Mouse (Mus musculus): Measurements from ENCODE around the gene Apoc3. TPM values are rescaled to one million over a fixed set of nuclear protein-coding genes. Genes with fewer than 3 reads are reported as not detected.
A peak's percentile ranks its signal among the peaks of the same experiment; 100 is the strongest.

Gene Apoc3
- polyA plus RNA-seq, 1 experiment from 2014 or later = not detected

DNA sequence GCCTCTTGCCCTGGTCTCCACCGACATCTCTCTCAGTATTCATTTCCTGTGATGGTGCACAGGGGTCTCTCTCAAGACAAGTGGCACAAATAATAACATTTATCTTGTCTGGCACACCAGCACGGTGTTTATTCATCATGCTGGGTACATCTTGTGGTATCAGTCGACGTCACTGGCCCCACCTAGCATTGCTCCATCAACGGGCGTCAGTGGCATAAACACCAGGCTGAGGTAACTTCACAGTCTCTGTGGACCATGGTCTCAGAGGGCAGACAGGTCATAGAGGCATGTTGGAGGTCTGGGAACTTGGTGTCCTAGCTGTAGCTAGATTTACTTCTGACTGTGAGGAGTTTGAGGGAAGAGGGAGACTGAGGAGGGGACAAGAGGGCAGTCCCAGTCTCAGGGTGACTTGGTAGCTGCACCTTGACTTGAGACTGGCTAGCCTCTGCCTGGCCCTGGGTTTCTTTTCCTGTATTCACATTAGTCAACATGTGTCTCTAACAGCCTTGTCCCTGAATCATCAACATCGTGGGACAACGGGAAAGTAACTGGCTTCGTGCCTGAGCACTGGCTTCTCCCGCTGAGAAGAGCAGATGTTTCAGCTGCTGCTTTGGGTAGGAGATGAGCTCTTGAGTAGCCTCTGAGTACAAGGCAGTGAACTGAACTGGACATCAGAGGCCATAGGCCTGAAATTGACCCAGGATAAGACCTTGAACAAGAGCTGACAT is 21.4 kb upstream of the Apoc3 start:
- Histone ChIP-seq H3K9ac (no peak overlapping the region), H3K4me2 (replicated peaks) (no peak overlapping the region), H3K4me3 (no peak overlapping the region), H3K27me3 (peaks cover 4% of the 10 kb centered on the region; the same call in 1 of the 2 replicates), H3K27ac (no peak overlapping the region), H3K9me3 (no peaks in the 10 kb centered on the region), H3K36me3 (no peaks in the 10 kb centered on the region), H3K4me1 (no peaks in the 10 kb centered on the region)
- ATAC-seq (ENCODE audit: insufficient number of reproducible peaks, insufficient read depth, low FRiP score, low TSS enrichment) = no peak
- WGBS = 88% methylated on average over 10 of the region's 10 CpGs

DNA sequence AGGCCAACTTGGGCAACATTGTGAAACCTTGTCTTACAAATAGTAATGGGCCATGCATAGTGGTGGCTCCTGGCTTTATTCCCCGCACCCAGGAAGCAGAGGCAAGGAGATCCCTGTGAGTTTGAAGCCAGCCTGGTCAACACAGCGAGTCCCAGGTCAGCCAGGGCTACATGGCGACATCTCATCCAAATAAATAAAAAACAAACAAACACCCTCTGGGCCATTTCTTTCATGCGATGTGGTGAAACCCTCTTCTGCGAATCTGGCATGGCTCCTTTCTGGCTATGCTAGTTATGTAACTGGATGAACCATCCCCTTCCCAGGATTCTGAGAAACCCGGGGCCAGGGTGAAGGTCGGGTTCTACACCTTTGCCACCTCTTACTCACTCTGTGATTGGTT is 20.7 kb upstream of the Apoc3 start:
- no peak overlapping the region for H3K9ac ChIP-seq
- H3K27ac ChIP-seq = no peak overlapping the region
- 82% methylated on average over 7 of the region's 7 CpGs for WGBS

DNA sequence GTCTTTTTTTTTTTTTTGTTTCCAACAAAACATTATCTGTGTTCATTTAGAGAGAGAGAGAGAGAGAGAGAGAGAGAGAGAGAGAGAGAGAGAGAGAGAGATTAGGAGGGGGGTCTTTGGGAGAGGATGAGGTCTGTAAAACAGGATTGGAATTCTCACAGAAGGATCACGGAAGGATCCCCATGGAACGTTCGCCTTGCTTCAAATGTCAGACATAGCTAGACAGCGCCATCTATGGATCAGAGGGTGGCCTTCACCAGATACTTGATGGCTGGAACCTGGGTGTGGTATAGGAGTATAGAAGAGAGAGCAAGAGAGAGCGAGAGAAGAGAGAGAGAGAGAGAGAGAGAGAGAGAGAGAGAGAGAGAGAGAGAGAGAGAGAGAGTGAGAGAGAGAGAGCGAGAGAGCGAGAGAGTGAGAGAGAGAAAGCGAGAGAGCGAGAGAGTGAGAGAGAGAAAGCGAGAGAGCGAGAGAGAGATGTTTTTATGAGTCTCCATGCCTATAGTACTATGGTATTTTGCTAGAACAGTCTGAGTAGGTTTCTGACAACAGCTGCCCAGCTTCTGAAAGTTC is 11.4 kb upstream of the Apoc3 start:
- H3K27ac ChIP-seq = no peak overlapping the region
- H3K4me2 ChIP-seq (replicated peaks) = no peak overlapping the region
- WGBS = 25% methylated on average over 11 of the region's 11 CpGs
- ATAC-seq (ENCODE audit: insufficient number of reproducible peaks, insufficient read depth, low FRiP score, low TSS enrichment) = no peak
- no peaks in the 10 kb centered on the region for H3K4me1 ChIP-seq
- H3K9ac ChIP-seq = no peak overlapping the region
- H3K36me3 ChIP-seq = no peaks in the 10 kb centered on the region
- H3K4me3 ChIP-seq = no peak overlapping the region
- H3K27me3 ChIP-seq = no peaks in the 10 kb centered on the region
- no peaks in the 10 kb centered on the region for H3K9me3 ChIP-seq

More for the DNA sequence above, 20.7 kb upstream of the Apoc3 start:
- Histone ChIP-seq H3K36me3 (no peaks in the 10 kb centered on the region), H3K4me2 (replicated peaks) (no peak overlapping the region), H3K27me3 (peaks cover 4% of the 10 kb centered on the region; the same call in 1 of the 2 replicates), H3K4me1 (no peaks in the 10 kb centered on the region), H3K4me3 (no peak overlapping the region), H3K9me3 (no peaks in the 10 kb centered on the region)
- no peak for ATAC-seq (ENCODE audit: insufficient number of reproducible peaks, insufficient read depth, low FRiP score, low TSS enrichment)

DNA sequence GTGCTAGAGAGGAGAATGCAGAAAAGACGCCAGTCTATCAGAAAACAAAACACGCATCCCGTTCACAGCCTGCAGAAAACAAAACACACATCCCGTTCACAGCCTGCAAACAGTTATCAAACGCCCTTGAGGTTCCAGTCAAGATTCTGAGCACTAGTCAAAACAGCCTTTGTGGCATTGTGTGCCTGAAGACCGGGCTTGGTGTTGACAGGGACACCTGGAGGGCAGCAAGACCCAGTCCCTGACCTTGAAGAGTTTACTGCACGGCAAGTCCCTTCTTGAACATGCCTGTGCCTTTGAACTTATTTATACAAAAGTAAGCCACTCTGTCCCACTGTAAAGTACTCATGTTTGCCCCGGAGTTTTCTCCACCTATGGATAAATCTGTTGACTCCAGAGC is 8.1 kb upstream of the Apoc3 start:
- WGBS = 45% methylated on average over 8 of the region's 8 CpGs

DNA sequence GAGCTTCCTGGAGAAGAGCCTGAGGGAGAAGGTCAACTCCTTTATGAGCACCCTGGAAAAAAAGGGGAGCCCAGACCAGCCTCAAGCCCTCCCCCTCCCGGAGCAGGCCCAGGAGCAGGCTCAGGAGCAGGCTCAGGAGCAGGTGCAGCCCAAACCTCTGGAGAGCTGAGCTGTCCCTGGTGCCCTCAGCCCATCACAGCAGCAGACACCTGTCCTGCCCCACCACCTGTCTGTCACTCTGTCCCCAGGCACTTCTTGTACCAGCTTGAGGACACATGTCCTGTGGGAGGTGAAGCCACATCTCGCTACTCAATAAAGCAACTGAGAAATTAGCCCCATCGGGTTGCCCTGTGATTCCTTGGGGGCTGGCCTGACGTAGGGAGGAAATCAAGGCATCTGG is 7.7 kb upstream of the Apoc3 start:
- H3K27me3 ChIP-seq = no peaks in the 10 kb centered on the region
- H3K4me1 ChIP-seq = no peaks in the 10 kb centered on the region
- H3K27ac ChIP-seq = no peak overlapping the region
- WGBS = 55% methylated on average over 4 of the region's 4 CpGs
- no peaks in the 10 kb centered on the region for H3K36me3 ChIP-seq
- no peak overlapping the region for H3K4me2 ChIP-seq (replicated peaks)
- no peak overlapping the region for H3K4me3 ChIP-seq
- H3K9ac ChIP-seq = no peak overlapping the region
- ATAC-seq (ENCODE audit: insufficient number of reproducible peaks, insufficient read depth, low FRiP score, low TSS enrichment) = no peak
- H3K9me3 ChIP-seq = no peaks in the 10 kb centered on the region

More for the DNA sequence above, 8.1 kb upstream of the Apoc3 start:
- Histone ChIP-seq H3K4me1 (no peaks in the 10 kb centered on the region), H3K9ac (no peak overlapping the region), H3K36me3 (no peaks in the 10 kb centered on the region), H3K4me3 (no peak overlapping the region), H3K9me3 (no peaks in the 10 kb centered on the region), H3K4me2 (replicated peaks) (no peak overlapping the region), H3K27me3 (no peaks in the 10 kb centered on the region), H3K27ac (no peak overlapping the region)
- no peak for ATAC-seq (ENCODE audit: insufficient number of reproducible peaks, insufficient read depth, low FRiP score, low TSS enrichment)

DNA sequence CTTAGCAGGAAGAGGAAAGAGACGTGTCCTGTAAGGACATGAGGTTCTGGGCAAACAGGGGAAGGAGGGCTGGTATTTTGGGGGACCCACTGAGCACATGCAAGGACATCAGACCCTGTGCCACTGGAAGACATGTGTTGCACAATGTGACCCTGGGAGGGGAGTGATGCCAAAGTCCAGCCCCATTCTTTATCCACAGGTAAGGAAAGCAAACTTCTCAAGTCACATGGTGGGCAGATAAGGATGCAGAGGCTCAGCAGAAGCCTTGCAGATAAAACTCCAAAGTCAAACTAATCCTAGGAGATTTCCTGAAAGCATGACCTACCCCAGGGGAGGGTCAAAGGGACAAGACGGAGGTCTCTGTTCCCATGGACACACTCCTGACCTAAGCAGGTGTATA is 6.4 kb upstream of the Apoc3 start:
- no peaks in the 10 kb centered on the region for H3K9me3 ChIP-seq
- H3K27ac ChIP-seq = no peak overlapping the region
- WGBS = 78% methylated on average over 2 of the region's 2 CpGs
- H3K36me3 ChIP-seq = no peaks in the 10 kb centered on the region
- no peak for ATAC-seq (ENCODE audit: insufficient number of reproducible peaks, insufficient read depth, low FRiP score, low TSS enrichment)
- H3K4me3 ChIP-seq = no peak overlapping the region
- H3K9ac ChIP-seq = no peak overlapping the region
- no peaks in the 10 kb centered on the region for H3K4me1 ChIP-seq
- H3K4me2 ChIP-seq (replicated peaks) = no peak overlapping the region
- H3K27me3 ChIP-seq = no peaks in the 10 kb centered on the region

DNA sequence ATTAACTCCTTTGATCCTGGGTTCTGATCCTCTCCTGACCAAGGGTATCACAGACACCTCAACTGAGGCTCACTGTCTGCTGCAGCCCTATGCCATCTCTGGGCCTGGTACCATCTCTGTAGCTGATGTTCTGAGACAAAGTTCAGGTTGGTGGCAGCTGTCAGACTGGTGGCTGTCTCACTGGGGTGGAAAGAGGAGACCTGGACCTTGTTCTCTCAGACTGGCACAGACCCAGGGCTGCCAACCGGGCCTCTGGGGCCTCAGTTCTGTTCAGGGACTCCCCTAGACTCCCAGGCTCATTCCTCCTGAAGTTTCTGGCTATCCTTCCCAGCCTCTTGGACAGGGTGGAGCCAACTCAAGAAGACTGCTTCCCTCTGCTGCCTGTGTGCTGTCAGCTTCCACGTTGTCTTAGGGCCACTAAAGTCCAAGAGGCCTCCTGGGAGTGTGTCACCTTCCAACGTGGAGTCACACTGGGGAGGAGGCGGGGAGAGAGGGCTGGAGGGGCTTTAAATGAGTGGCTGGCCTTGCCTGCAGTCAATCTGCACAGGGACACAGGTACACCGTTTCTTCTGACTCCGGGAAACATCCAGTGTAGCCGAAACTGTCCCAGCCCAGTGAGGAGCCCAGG is 5.2 kb upstream of the Apoc3 start, which contains the start of gene Apoa4:
Apoa4 (plus strand) TSS at position 171 of the 628 bp plus-strand sequence.
- ATAC-seq (ENCODE audit: insufficient number of reproducible peaks, insufficient read depth, low FRiP score, low TSS enrichment) = no peak
- no peaks in the 10 kb centered on the region for H3K9me3 ChIP-seq
- no peak within 1 kb of the TSS for H3K9ac ChIP-seq
- H3K27ac ChIP-seq = no peak within 1 kb of the TSS
- H3K36me3 ChIP-seq = no peaks in the 10 kb centered on the region
- H3K4me1 ChIP-seq = no peaks in the 10 kb centered on the region
- H3K4me3 ChIP-seq = no peak within 1 kb of the TSS
- no peak within 1 kb of the TSS for H3K4me2 ChIP-seq (replicated peaks)
- H3K27me3 ChIP-seq = no peaks in the 10 kb centered on the region
- 63% methylated on average over 7 of the region's 7 CpGs for WGBS

DNA sequence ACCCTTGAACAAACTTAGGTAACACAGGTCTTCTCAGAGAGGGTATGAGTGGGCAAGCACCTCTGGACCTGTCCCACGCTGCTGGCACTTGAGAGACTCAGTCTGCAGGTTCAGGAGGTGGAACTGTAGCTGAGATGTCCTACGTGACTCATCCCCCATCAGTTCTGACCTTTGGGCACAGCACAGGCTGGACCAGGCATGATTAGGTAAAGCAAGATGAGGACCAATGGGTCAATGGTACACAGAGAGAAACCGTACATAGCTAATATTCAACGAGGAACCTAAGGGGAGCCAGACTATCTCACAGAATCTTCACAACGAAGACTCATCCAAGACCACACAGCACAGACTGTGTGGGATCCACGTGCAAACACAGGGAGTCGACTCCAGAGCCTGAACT is 3.4 kb upstream of the Apoc3 start:
- H3K27ac ChIP-seq = no peak overlapping the region
- no peak for ATAC-seq (ENCODE audit: insufficient number of reproducible peaks, insufficient read depth, low FRiP score, low TSS enrichment)

DNA sequence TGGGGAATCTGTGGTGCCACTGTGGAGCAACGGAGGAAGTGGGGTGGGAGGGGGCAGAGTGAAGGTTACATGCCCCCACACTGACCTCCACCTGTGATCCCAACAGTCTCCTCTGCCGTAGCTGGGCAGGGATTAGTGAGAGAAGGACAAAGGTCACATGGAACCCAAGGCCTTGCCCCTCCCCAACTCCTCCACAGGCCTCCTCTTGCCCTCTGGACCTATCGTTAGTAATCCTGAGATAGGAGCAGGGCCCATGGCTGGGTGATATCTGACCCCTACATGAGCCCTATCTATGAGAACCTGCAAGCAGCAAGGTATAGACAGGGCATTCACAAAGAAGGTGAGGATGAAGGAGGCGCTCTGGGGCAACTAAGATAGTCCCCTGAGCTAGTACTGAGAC is 213 bp upstream of the Apoc3 start:
- 47% methylated on average over 4 of the region's 4 CpGs for WGBS
- no peak overlapping the region for H3K4me2 ChIP-seq (replicated peaks)
- H3K4me1 ChIP-seq = peaks cover 3% of the 10 kb centered on the region; the same call in 1 of the 2 replicates
- H3K27ac ChIP-seq = no peak overlapping the region
- ATAC-seq (ENCODE audit: insufficient number of reproducible peaks, insufficient read depth, low FRiP score, low TSS enrichment) = no peak
- H3K4me3 ChIP-seq = no peak overlapping the region
- H3K9ac ChIP-seq = no peak overlapping the region
- no peaks in the 10 kb centered on the region for H3K36me3 ChIP-seq
- H3K27me3 ChIP-seq = no peaks in the 10 kb centered on the region
- no peaks in the 10 kb centered on the region for H3K9me3 ChIP-seq

More for the DNA sequence above, 3.4 kb upstream of the Apoc3 start:
- Histone ChIP-seq H3K4me3 (no peak overlapping the region), H3K4me2 (replicated peaks) (no peak overlapping the region), H3K9me3 (no peaks in the 10 kb centered on the region), H3K4me1 (no peaks in the 10 kb centered on the region), H3K27me3 (no peaks in the 10 kb centered on the region), H3K36me3 (no peaks in the 10 kb centered on the region), H3K9ac (no peak overlapping the region)
- 85% methylated on average over 7 of the region's 7 CpGs for WGBS

DNA sequence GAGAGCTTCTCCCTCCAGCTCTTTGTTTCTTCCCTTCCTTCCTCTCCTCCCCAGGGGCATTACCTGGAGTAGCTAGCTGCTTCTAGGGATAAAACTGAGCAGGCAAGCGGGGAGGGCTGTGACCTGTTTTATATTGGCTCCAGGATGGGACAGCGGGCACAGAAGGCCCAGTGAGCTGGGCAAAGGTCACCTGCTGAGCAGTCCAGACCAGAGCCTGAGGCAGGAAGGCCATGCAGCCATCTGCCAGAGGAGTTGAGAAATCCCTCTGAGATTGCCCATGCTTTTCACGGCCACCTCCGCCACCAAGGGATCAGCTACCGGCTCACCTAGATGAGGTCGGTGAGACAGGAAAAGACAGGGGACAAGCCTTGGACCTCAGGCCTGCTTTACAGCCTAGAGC is 240 bp downstream of the Apoc3 start:
- no peak overlapping the region for H3K9ac ChIP-seq
- WGBS = 81% methylated on average over 6 of the region's 6 CpGs

DNA sequence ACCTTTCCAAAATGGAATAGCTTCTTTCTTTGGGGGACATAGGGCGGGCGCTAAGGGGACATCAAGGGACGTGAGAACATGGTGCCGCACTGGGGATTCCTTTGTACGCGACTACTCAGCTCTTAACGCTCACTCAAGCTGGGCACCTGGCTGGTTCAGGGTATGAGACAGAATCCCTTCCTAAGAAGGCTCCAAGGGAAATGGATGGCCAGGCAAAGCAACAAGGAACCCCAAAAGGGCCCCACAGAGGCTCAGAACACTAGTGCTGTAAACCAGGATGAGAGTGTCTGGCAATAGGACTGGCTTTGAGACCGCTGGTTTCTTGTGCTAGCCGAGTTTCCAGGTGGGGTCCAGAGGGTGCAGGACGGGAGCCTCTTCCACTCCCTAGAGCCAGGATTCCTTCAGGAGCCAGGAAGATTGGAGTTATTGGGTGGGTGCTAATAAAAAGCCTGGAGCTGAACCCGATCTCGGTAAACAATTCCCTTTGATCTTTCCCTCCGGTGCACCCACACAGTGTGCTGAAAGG is 4.9 kb downstream of the Apoc3 start:
- peak overlapping the region; percentile 41 for H3K4me3 ChIP-seq
- WGBS = 21% methylated on average over 13 of the region's 13 CpGs
- no peaks in the 10 kb centered on the region for H3K27me3 ChIP-seq
- no peaks in the 10 kb centered on the region for H3K9me3 ChIP-seq
- peaks cover 7% of the 10 kb centered on the region; the same call in 1 of the 2 replicates for H3K4me1 ChIP-seq
- H3K27ac ChIP-seq = no peak overlapping the region
- H3K4me2 ChIP-seq (replicated peaks) = peak overlapping the region; percentile 72
- H3K36me3 ChIP-seq = no peaks in the 10 kb centered on the region
- ATAC-seq (ENCODE audit: insufficient number of reproducible peaks, insufficient read depth, low FRiP score, low TSS enrichment) = no peak
- H3K9ac ChIP-seq = peak overlapping the region; percentile 55

More for the DNA sequence above, 240 bp downstream of the Apoc3 start:
- Histone ChIP-seq H3K4me1 (peaks cover 7% of the 10 kb centered on the region; the same call in 1 of the 2 replicates), H3K4me3 (no peak overlapping the region), H3K9me3 (no peaks in the 10 kb centered on the region), H3K4me2 (replicated peaks) (no peak overlapping the region), H3K36me3 (no peaks in the 10 kb centered on the region), H3K27me3 (no peaks in the 10 kb centered on the region), H3K27ac (no peak overlapping the region)
- no peak for ATAC-seq (ENCODE audit: insufficient number of reproducible peaks, insufficient read depth, low FRiP score, low TSS enrichment)
